ENCODE assay signal across 8 mouse cellular contexts in genomic region chr17:12455143-12455790, GRCm38 (mm10). TPM values are rescaled to one million over a fixed set of nuclear protein-coding genes. Genes with fewer than 3 reads are reported as not detected.
DNase-seq lines count a peak whose midpoint lies in the region; ATAC-seq and TF ChIP-seq lines count a peak whose summit lies in the region.

No protein-coding gene starts in this region.

- no peak for TF ChIP-seq POLR2A in ES-Bruce4 (IDR thresholded peaks at IDR 0.05; ENCODE audit: insufficient read depth, low read length)

- no peak for ATAC-seq in kidney, postnatal 0 days (replicated peaks; ENCODE audit: low FRiP score, low read depth)
- ATAC-seq in kidney, embryonic 14.5 days (ENCODE audit: low FRiP score, low TSS enrichment): no peak
- ATAC-seq in granulocyte monocyte progenitor cell, adult 5-6 weeks (replicated peaks; ENCODE audit: poor library complexity, severe bottlenecking): 0 out of 2 replicates have a peak, but pooled peaks have one; percentile 44
- ATAC-seq in megakaryocyte progenitor cell, adult 5-6 weeks (replicated peaks; ENCODE audit: poor library complexity): peak; percentile 80
- no peak for ATAC-seq in inflammation-experienced regulatory T-cells, adult 6 months

- 76% methylated on average over 5 of the region's 5 CpGs for WGBS in kidney, postnatal 0 days
- WGBS in kidney, embryonic 14.5 days: 84% methylated on average over 5 of the region's 5 CpGs

- no peak overlapping the region for H3K9ac ChIP-seq in kidney, postnatal 0 days (ENCODE audit: low read depth, low read length)
- no peak overlapping the region for H3K9ac ChIP-seq in kidney, embryonic 14.5 days (ENCODE audit: low read depth, low read length)
- H3K9ac ChIP-seq in ES-Bruce4 (ENCODE audit: low read depth, poor library complexity, severe bottlenecking): no peak overlapping the region

- no peaks in the 10 kb centered on the region for H3K27me3 ChIP-seq in kidney, postnatal 0 days (ENCODE audit: insufficient read depth, low read length)
- no peaks in the 10 kb centered on the region for H3K27me3 ChIP-seq in kidney, embryonic 14.5 days (ENCODE audit: control insufficient read depth, insufficient read depth, low read length)
- H3K27me3 ChIP-seq in ES-Bruce4 (ENCODE audit: control insufficient read depth, insufficient read depth, low read length, poor library complexity, severe bottlenecking): no peaks in the 10 kb centered on the region

- H3K4me3 ChIP-seq in kidney, postnatal 0 days (replicated peaks; ENCODE audit: low read depth, low read length): no peak overlapping the region
- H3K4me3 ChIP-seq in kidney, embryonic 14.5 days (ENCODE audit: low read length): no peak overlapping the region
- no peak overlapping the region for H3K4me3 ChIP-seq in ES-Bruce4 (ENCODE audit: low read depth, low read length)

- H3K4me1 ChIP-seq in kidney, postnatal 0 days (replicated peaks; ENCODE audit: insufficient read depth, low read length): no peaks in the 10 kb centered on the region
- H3K4me1 ChIP-seq in kidney, embryonic 14.5 days (ENCODE audit: control insufficient read depth, insufficient read depth, low read length): 0 out of 2 replicates have a peak, but pooled peaks cover 6% of the 10 kb centered on the region
- H3K4me1 ChIP-seq in ES-Bruce4 (ENCODE audit: control insufficient read depth, insufficient read depth, low read length): no peaks in the 10 kb centered on the region

- no peak overlapping the region for H3K27ac ChIP-seq in kidney, postnatal 0 days
- H3K27ac ChIP-seq in kidney, embryonic 14.5 days (ENCODE audit: low read depth, low read length): no peak overlapping the region
- H3K27ac ChIP-seq in ES-Bruce4 (ENCODE audit: insufficient read depth, low read length): no peak overlapping the region

- DNase-seq in kidney, postnatal 0 days (ENCODE audit: low spot score): peak; percentile 35
- peak; percentile 21 for DNase-seq in adrenal gland, postnatal 25 days
- DNase-seq in cerebellum, adult 18-20 months: no peak

- TF ChIP-seq EP300 in ES-Bruce4 (IDR thresholded peaks at IDR 0.05; ENCODE audit: insufficient read depth, low read depth, low read length): no peak

- H3K36me3 ChIP-seq in kidney, postnatal 0 days (ENCODE audit: insufficient read depth, low read length): no peaks in the 10 kb centered on the region
- H3K36me3 ChIP-seq in kidney, embryonic 14.5 days (ENCODE audit: control insufficient read depth, insufficient read depth, low read length): no peaks in the 10 kb centered on the region
- H3K36me3 ChIP-seq in ES-Bruce4 (ENCODE audit: control insufficient read depth, insufficient read depth, low read length, poor library complexity, severe bottlenecking): no peaks in the 10 kb centered on the region

- TF ChIP-seq CTCF in kidney, postnatal 0 days (IDR thresholded peaks at IDR 0.05; ENCODE audit: low read depth): peak; percentile 67
- TF ChIP-seq CTCF in ES-Bruce4 (IDR thresholded peaks at IDR 0.05; ENCODE audit: low read depth, low read length): peak; percentile 70

- H3K9me3 ChIP-seq in kidney, postnatal 0 days (replicated peaks; ENCODE audit: low read length): no peaks in the 10 kb centered on the region
- no peaks in the 10 kb centered on the region for H3K9me3 ChIP-seq in kidney, embryonic 14.5 days (ENCODE audit: control insufficient read depth, low read length)
- H3K9me3 ChIP-seq in ES-Bruce4 (replicated peaks; ENCODE audit: control insufficient read depth, insufficient read depth, low read length, poor library complexity, severe bottlenecking): no peaks in the 10 kb centered on the region

- no peak overlapping the region for H3K4me2 ChIP-seq in kidney, postnatal 0 days (ENCODE audit: low read length)
- no peak overlapping the region for H3K4me2 ChIP-seq in kidney, embryonic 14.5 days (replicated peaks; ENCODE audit: low read depth, low read length)

RNA-seq across cellular contexts. Expression of gene Slc22a3, which starts 52.2 kb away (rescaled TPM):
- polyA plus RNA-seq in kidney, postnatal 0 days (2015; fragmentation: Nextera tagmentation; extraction: Ambion mirVana): 0.57 and 0.68 TPM in 2 replicates
- 0.41 and 0.53 TPM in 2 replicates for polyA plus RNA-seq in kidney, embryonic 14.5 days (2014; fragmentation: Nextera tagmentation; extraction: Ambion mirVana)
- polyA plus RNA-seq in ES-Bruce4 (2011; ENCODE audit: insufficient read depth, insufficient read length, low read depth, missing spikeins): 0.38 and 0.63 TPM in 2 replicates
- total RNA-seq in adrenal gland, postnatal 25 days (2021): 2.9 and 4.4 TPM in 2 replicates
- total RNA-seq in granulocyte monocyte progenitor cell, adult 5-6 weeks (2014; fragmentation: Nextera tagmentation): 5.5 and 9.1 TPM in 2 replicates
- 2.2 and 2.6 TPM in 2 replicates for total RNA-seq in granulocyte monocyte progenitor cell, adult 5-6 weeks (2017)
- 4.0 and 7.7 TPM in 2 replicates for total RNA-seq in megakaryocyte progenitor cell, adult 5-6 weeks (2015)
- 3.6 and 4.8 TPM in 2 replicates for total RNA-seq in megakaryocyte progenitor cell, adult 5-6 weeks (2017)
- polyA plus RNA-seq in inflammation-experienced regulatory T-cells, adult 6 months (2017; shearing (Covaris generic)): under 1 TPM in 1 of 3 experiments, not detected in 2; 0.08 TPM

Comparison
In these comparisons a context has a peak if more than half of its experiments do, and no peak if none do; other contexts are left out.
1. ATAC-seq: peak in granulocyte monocyte progenitor cell, adult 5-6 weeks (single experiment) and megakaryocyte progenitor cell, adult 5-6 weeks (single experiment); none in kidney, postnatal 0 days (single experiment), kidney, embryonic 14.5 days (single experiment) and inflammation-experienced regulatory T-cells, adult 6 months (single experiment).
2. DNase-seq: peak in kidney, postnatal 0 days (single experiment) and adrenal gland, postnatal 25 days (single experiment); none in cerebellum, adult 18-20 months (0 of 2).